Mouse (Mus musculus) E14TG2a.4 (cell line): ENCODE results near the gene Prickle2.

Source experiments
- CTCF ChIP-seq: conservative IDR thresholded peaks from 2 replicates; pipeline ENCODE4 v1.5.1; 2014; ENCODE audit warnings: low read length
- POU5F1 ChIP-seq: IDR thresholded peaks from 2 replicates; pipeline ENCODE4 v1.6.1; 2014; ENCODE audit warnings: low read length, borderline replicate concordance

GRCm38 (mm10) chr6:92614771-92615170, 91.2 kb downstream of the Prickle2 start:
- TF ChIP-seq CTCF: no peak
- TF ChIP-seq POU5F1: no peak
